Mouse (Mus musculus) lung, postnatal 0 days (tissue): ENCODE data around the gene Gtf2f1.
"Not testable (repeated sequence)": the region's sequence is repeated elsewhere in the genome, so short reads cannot be mapped to it uniquely, and the experiment has no call there.

Experiments
- CTCF ChIP-seq: IDR thresholded peaks from 2 replicates; pipeline ENCODE4 v1.5.1; 2016; ENCODE audit warnings: antibody characterized with exemption, mild to moderate bottlenecking
- EP300 ChIP-seq: IDR thresholded peaks from 2 replicates; pipeline ENCODE4 v1.6.1; 2016; ENCODE audit warnings: antibody characterized with exemption, mild to moderate bottlenecking, control low read depth

DNA sequence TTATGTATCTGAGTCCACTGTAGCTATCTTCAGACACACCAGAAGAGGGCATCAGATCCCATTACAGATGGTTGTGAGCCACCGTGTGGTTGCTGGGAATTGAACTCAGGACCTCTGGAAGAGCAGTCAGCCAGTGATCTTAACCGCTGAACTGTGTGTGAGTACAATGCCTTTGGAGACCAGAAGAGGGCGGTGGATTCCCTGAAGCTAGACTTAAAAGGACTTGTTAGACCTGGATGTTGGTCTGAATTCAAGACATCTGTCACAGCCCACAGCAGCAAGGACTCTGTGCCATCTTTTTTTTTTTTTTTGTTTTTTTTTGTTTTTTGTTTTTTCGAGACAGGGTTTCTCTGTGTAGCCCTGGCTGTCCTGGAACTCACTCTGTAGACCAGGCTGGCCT lies 40.6 kb upstream of the Gtf2f1 start:
- peak; percentile 46 for TF ChIP-seq CTCF
- TF ChIP-seq EP300 = not testable (repeated sequence)
